Mouse (Mus musculus) ES-E14 (cell line): Measurements from ENCODE around the gene Endov.

Experiments used
- CHD2 ChIP-seq: IDR thresholded peaks from 2 replicates; pipeline ENCODE4 v1.6.1; 2014; ENCODE audit warnings: mild to moderate bottlenecking, low read depth, low read length, inconsistent platforms
- HCFC1 ChIP-seq: IDR thresholded peaks from 2 replicates; pipeline ENCODE4 v1.6.1; 2012; ENCODE audit warnings: low read length, inconsistent platforms, borderline replicate concordance; ENCODE audit not compliant: insufficient read depth
- ZC3H11A ChIP-seq: IDR thresholded peaks from 2 replicates; pipeline ENCODE4 v1.6.1; 2012; ENCODE audit warnings: low read depth, mild to moderate bottlenecking, inconsistent platforms, low read length, borderline replicate concordance
- ZNF384 ChIP-seq: IDR thresholded peaks from 2 replicates; pipeline ENCODE4 v1.6.1; 2012; ENCODE audit warnings: low read depth, low read length, inconsistent platforms

DNA sequence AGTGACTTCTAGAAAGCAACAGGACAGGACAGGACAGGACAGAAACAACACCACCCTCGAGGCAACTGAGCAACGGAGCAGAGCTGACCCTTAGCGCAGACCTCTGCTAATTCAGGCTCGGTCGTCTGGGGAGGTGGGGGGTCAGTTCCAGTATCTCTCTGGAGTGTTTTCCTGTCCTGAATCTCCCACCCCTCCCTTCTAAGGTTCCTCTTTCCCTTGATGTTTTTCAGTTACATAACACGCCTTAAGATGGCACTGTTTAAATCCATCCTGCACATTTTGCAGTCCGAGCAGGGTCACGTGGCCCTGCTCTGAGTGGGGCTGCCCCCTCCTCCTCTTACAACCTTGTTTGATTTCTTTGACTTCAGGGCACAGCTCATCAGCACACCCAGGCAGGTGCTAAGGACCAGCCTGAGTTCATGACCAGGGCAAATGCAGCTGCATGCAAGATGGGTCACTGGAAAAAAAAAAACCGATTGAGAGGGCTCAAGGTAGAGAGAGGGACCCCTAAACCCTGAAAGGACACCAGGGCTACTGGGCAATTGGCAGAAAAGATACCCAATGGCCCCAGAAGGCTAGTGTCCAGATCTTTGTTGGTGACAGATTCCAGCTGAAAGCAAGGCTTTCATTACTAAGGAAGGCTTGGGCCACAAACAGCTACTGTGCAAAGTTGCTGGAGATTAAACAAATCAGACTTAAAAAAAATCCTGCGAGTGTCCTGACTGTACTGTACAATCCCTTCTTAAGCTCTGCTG lies 54.8 kb downstream of the Endov start:
- TF ChIP-seq HCFC1 (no peak), ZC3H11A (no peak), ZNF384 (no peak), CHD2 (no peak)
